Mouse (Mus musculus) C2C12 (cell line): ENCODE data around the gene Ccdc14.

Experiments used
- CTCF ChIP-seq: IDR thresholded peaks from one replicate; pipeline ENCODE4 v1.5.1; 2011; ENCODE audit not compliant: control insufficient read depth, insufficient read depth, insufficient read length
- FOSL1 ChIP-seq: IDR thresholded peaks from one replicate; pipeline ENCODE4 v1.8.0; 2011; ENCODE audit warnings: mild to moderate bottlenecking, low read length; ENCODE audit not compliant: poor library complexity, insufficient read depth, severe bottlenecking
- MAX ChIP-seq: IDR thresholded peaks from one replicate; pipeline ENCODE4 v1.6.1; 2011; ENCODE audit warnings: mild to moderate bottlenecking, control low read depth
- USF1 ChIP-seq: IDR thresholded peaks from one replicate; pipeline ENCODE4 v1.6.1; 2011; ENCODE audit warnings: low read depth, mild to moderate bottlenecking, control low read depth, moderate library complexity

DNA sequence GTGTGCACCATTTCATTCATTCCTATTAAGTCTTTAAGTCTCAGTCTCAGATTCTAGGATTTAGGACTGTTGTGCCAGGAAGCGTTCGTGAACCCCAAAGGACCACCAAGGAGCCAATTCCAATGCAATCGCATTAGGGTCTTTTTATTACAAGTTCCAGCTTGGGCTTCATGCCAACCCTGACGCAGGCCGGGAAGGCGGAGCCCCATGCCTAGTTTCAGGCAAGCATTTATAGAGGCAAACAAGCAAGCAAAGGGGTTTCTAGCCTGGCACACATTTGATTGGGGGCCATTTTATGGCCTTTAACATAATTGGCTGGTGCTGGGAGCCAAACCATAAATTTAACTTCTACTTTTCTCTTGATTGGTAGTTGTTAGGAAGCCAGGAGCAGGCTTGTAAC is 16.1 kb upstream of the Ccdc14 start:
- TF ChIP-seq CTCF (no peak), USF1 (no peak), FOSL1 (no peak), MAX (no peak)
